Mouse (Mus musculus) liver, postnatal 0 days (tissue): ENCODE data around the gene Hsd3b1.

Source experiments
- CTCF ChIP-seq: sonication (generic); IDR thresholded peaks from 2 replicates; pipeline ENCODE4 v1.5.1; 2016; ENCODE audit warnings: antibody characterized with exemption, low read depth
- EP300 ChIP-seq: IDR thresholded peaks from 2 replicates; pipeline ENCODE4 v1.6.1; 2016; ENCODE audit warnings: antibody characterized with exemption, low read depth, mild to moderate bottlenecking

DNA sequence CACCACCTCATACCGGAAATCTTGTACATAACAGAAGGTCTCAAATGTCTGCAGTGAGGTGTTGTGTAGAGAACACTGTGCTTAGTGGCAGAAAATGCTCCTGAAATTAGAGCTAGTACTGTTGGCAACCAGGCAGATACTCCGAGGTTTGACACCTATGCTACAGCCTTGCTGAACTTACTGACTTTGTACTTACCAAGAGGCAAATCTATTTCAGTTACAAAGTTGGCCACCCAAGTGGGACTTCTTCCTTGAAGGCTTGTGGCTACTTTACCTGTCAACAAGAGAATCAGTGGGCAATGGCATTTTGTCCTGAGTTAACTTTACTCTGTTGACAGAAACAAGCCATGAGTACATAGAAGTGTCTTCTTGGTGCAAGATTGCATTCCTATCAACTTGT is 38.0 kb upstream of the Hsd3b1 start:
- TF ChIP-seq CTCF (no peak), EP300 (no peak)
